Mouse (Mus musculus): ENCODE measurements at regions not wholly inside any gene's neighbourhood (a gene's known extent, or its start where the extent isn't known, plus 50 kb on each side); places are given as distances from the start of the nearest gene placed in this dataset.

DNA sequence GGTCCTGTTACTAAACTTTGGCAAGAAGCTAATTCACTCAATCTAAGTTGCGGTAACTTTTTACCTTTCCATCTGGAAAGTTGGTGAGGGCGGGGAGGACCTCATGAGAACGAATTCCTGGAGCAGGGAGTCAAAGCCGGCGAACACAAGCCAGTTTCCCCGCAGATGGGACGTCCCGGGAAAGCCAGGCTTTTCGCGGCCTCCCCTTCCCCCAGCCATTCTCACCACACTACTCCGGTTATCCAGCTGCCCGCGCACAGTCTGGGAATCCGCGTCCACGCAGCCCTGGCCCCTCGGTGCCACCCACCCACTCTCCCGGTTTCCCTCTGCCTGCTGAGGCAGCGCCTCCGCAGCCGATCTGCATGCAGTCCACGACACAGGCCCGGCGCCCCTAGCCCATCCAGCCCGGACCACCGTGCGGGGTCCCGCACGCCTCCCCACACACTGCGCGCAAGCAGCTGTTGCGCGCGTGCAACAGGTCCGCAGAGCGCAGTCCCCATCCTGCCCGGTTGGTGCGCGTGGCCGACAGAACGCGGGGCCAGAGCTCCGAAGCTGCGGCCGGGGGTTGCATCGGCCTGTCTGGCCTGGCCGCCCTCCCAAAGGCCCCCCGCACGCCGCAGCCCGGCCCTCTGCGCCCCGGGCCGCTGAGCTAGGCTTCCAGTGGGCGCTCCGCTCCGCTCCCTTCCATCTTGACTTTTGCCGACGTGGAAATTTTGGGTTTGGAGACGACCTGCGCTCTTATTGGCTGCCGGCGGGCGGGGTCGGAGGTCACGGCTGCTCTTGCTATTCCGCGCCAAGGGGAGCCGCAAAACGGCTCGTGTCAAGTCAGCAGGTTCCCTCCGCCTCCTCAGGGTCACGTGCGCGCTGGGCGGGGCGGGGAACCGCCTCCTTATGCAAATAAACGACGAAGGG lies 162.0 kb upstream of the Nfe2l3 start:
- DNase-seq (ENCODE audit: extremely low read depth, low read depth): peak; percentile 66

DNA sequence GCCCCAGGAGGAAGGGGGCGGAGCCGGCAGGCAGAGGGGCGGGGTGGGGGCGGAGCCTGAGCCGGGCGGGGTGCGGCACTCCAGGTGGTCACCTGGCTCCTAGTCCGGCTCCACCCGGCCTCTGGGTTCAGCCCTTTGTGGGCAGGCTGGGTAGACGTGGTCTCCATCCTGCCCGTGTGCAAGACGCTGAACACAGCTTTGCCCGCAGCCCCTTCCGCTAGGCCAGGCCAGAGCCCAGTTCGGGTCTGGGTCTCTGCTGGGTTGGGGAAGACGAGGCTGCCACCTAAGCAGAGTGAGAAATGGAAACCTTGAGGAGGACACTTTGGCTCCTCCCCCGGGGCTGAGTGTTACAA lies 161.4 kb upstream of the Nfe2l3 start:
- no peak for DNase-seq (ENCODE audit: extremely low read depth, low read depth)

DNA sequence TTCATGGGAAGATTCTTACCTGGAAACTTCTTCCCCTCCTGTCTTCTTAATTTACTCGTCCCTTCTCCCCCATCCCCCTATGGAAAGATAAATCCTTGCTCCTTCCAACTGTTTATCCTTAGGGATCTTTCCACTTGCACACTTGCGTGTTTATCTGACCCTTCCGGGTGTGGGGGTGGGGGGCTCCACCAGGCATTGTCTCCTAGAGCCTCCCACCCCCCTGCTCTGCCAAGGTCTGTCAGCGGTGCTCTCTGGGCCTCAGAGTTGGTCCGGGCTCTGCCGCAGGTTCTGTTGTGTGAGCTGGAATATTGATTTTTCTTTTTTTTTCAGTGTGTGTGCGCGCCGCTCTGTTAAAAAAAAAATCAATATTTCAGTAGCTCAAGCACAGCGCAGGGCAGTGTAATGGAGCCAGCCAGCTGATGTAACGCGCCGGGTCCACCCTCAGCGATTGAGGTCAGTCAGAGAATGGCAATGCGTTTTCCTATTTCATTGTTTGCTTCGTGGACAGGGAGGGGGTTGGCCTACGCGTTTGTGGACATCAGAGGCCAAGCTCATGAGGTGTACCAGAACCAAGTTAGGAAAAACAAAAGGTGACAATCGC lies 160.2 kb upstream of the Nfe2l3 start:
- no peak for DNase-seq (ENCODE audit: extremely low read depth, low read depth)

DNA sequence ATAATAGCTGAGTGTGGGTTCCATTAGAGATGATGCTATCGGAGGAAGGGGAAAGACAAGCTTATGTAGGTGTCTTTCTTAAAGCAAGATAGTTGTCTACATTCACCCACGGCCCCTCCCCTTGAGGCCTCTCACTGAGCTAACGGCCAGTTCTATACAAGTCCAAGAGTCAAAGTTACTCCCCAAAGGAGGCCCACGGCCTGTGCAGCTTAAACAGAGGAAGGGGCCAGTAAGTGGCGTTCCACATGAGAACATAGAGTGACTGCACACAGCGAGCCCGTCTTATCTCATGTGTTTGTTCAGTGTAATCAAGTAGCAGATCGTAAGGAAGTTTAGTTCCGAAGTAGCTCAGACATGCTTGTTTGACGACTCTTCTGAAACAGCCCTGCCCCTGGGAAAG lies 153.0 kb upstream of the Nfe2l3 start:
- no peak for DNase-seq (ENCODE audit: extremely low read depth, low read depth)

DNA sequence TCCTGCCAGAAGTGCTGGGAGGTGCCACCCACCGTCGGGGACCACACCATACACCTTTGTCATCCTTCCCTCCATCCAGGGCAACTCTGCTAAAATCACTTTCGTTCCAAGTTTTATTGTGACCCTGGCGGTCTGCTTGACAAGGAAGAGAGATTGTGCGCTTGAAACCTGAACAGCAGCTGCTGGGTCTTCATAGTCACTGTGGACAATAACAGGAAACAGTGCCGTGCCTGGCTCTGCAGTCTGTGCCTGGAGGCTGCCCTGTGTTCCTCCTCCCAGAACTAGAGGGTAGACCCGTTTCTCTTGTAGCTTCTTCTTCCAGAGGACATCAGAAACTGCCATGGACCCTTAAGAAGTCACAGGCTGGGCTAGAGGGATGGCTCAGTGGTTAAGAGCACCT lies 152.2 kb upstream of the Nfe2l3 start:
- no peak for DNase-seq (ENCODE audit: extremely low read depth, low read depth)

DNA sequence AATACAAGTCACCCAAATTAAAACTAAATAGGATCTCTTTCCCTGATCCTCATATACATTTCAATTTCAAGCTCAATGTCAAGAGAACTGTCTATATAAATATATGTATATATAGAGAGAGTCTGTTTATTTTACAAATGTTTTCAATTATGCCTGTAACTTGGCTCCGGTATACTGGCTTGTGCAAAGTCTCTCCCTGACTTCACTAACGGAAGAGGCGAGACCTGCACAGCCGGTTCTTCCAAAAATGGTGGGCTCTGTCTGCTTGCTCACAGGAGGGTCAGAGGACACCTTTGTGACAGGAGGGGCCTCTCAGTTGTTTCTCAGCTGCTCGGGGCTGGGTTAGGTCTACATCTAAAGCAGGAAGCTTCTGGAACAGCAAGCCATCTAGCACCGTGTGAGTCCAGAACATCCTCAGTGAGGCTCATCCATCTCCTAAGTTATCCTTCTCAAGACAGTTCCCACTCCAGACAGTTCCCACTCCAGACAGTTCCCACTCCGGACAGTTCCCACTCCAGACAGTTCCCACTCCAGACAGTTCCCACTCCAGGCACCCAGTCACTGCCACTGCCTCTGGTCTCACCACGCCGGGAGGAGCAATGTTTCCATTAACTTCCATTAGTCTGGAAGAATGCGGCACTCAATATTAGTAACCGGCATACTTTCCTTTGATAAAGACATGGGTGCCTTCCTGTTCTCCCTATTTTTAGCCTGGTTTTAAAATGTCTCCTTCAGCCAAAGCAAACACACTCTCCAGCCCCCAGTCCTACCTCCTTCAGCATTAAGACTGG lies 148.4 kb upstream of the Nfe2l3 start:
- DNase-seq (ENCODE audit: extremely low read depth, low read depth): no peak

DNA sequence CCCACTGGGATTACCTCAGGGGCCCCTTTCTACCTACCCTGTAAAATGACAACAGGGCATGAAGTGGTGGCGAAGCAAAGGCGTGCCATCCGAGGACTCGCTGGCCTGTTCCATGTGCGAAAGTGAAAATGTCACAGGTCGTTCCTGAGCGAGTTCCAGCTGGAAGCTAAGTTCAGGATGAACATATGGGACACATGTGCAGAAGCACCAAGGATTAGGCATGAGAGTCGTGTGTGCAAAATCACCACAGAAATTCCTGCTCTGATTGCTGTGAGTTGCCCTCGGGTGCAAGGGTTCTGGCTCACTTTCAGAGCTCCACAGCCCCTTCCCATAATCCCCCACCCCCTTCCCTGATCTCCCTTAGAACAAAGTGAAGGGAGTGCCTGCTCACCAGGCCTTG lies 147.6 kb upstream of the Nfe2l3 start:
- DNase-seq (ENCODE audit: extremely low read depth, low read depth): no peak

DNA sequence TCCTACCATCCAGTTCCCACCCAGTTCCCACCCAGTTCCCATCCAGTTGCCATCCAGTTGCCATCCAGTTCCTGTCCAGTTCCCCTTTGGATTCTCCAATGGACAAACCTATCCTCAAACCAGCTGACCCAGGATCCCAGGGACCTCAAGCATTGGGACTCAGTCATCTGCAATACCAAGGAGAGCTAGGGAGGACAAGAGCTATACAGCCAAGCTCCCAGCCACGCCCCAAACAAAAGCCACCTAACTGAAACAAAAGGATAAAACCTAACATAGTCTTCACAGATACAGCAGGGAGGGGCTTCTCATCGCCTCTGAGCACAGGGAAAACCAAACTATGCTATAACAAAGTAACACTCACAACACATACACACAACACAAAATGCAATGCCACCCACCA lies 145.6 kb upstream of the Nfe2l3 start:
- DNase-seq (ENCODE audit: extremely low read depth, low read depth): no peak

DNA sequence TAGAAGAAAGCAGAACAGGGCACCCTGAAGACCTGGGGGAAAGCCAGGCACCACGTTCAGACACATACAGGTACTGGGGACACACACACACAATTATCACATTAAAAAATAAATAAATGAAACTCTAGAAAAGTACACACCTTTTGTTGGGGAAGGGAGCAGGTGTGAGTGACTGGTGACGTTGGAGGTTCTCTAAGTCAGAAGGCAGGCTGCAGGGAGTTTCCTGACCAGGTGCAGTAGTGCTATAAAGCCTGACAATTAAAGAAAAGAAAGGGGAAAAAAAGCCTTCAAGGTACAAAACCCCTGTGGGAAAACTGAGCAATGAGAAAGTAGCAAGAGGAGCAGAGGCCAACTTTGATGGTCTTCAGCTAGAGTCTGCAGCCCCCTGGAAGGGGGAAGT lies 145.1 kb upstream of the Nfe2l3 start:
- DNase-seq (ENCODE audit: extremely low read depth, low read depth): no peak

DNA sequence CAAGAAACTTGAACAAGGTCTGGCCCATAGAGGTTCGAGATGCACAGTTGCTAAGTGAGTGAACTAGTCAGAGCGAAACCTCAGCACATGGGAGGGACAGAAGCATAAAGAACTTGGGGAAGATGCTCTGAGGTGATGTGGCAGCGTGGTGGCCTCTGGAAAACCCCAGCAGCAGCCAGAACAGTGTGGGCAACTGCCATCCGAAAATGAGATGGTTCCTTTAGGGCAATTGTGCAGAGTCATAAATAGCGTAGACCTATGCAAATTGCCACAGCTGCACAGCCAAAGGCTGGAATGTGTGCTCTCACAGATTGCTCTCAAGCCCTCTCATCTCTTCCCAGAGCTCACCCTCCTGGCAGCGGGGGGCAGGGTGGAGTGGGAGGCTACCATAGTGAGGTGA lies 144.7 kb upstream of the Nfe2l3 start:
- no peak for DNase-seq (ENCODE audit: extremely low read depth, low read depth)

DNA sequence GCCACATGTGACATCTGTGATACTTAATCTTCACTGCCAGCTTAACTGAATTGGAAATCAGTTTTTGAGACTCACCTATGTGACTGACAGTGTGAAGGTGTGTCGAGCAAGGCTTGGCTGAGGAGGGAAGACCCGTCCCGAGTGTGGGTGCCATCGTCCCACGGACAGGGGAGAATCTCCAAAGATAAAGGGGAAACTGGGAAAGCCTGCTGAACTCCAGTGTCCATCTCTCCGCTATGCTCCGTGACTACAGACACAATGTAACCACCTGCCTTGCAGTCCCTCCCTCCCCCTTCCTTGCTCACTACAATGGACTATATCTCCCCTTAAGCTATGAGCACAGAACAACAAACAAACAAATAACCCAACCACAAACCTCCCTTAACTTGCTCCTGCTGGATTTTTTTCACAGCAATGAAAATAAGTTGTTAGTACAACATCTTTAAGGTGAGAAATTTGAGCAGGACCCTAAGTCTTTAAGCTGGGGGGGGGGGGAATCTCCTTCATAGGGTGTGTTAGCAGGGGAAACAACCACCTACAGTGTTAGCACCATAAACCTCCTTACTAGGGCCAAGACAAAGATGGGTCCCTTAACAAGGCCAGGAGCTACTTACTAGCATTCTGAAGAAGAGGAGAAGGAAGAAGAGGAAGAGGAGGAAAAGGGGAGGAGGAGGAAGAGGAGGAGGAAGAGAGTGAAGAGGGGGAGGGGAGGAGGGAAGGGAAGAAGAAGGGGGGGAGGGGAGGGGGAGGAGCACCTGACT lies 144.0 kb upstream of the Nfe2l3 start:
- no peak for DNase-seq (ENCODE audit: extremely low read depth, low read depth)

DNA sequence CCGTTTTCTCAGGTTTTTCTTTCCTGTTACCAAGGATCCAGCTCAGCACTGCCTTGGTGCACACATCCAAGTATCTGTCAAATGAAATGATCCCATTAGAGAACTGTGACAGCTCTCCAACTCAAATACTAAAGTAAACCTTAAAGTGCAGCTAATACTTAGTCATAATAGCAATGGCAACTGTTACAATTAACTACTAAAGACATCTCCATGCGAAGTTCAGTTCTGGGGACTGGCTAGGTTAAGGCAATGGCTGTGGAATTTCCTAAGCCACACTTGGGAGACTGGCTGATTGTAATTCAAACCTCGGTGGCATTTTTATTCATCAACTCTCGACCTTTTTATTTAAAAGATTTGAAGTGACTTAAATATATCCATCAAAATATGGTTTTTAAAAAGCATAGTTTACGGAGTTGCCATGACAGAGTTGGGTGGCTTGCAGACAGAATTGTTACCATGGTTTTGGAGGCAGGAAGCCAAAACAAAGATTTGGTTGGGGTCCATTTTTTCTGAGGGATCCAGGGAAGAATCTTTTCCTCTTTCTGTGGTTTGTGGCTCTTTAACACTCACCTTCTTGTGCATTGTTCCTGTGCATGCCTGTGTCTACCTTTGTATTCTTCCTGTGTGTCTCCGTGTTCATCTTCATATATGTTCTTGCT lies 143.3 kb upstream of the Nfe2l3 start:
- no peak for DNase-seq (ENCODE audit: extremely low read depth, low read depth)

DNA sequence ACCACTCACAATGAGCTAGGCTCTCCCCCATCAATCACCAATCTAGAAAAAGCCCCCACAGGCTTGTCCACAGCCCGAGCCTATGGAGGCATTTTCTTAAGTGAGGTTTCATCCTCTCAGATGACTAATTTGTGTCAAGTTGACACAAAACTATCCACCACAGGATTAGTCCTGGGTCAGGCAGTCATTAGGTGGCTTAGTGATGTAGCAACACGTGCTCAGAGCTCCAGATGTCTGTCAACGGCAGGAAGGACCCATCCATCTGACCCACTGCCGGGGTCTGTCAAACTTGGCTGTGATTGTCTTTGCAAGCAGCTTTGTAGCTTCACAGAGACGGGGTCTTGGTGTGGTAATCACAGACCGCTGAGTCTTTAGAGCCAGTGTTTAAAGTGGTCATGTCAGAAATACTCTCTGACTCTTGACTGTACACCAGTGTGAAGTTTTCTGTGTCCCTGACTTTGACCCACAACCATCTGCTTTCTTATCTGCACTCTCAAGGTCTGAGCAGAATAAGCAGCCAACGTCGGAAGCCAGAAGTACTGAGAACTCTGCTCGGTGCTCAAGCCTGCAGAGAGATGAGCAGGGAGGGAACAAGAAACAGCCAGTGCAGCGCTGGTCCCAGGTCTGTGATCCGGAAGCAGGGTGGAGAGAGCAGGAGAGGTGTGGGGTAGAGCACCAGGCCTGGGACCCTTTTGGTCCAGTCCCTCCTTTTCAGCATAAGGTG lies 131.6 kb upstream of the Nfe2l3 start:
- DNase-seq (ENCODE audit: extremely low read depth, low read depth): no peak

DNA sequence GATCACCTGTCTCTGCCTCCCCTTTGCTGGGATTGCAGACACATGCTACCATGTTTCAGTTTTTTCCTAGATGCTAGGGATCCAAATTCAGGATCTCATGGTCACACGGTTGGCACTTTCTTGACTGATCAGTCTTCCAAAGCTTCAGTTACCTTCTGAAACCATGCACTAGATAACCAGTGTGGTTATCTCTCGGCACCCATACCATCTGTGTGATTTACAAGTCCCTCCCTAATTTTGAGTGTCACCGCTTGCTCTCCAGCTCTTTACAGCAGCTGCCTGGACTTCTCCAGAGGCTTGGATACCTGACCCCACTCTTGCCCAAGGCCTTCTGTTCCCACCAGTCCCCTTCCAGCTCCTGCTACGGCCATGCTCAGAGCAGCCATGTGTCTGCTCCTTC lies 130.6 kb upstream of the Nfe2l3 start:
- DNase-seq (ENCODE audit: extremely low read depth, low read depth): no peak

DNA sequence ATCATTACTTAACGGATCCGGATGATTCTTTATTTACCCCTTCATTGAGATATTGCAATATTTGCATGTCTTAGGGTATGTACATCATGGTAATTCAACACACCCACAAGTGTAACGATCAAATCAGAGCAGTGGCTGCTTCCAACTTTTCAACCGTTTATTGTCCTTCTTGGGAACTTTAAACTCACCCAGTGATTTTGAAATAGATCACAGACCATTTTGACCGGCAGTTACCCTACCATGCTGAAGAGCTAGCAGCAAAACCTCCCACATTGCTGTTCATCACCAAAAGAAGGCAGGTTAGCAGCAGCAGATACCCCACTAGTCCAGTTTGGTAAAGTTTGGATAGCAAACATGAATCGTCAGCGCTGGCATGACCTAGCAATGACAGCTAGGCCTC lies 130.2 kb upstream of the Nfe2l3 start:
- no peak for DNase-seq (ENCODE audit: extremely low read depth, low read depth)

DNA sequence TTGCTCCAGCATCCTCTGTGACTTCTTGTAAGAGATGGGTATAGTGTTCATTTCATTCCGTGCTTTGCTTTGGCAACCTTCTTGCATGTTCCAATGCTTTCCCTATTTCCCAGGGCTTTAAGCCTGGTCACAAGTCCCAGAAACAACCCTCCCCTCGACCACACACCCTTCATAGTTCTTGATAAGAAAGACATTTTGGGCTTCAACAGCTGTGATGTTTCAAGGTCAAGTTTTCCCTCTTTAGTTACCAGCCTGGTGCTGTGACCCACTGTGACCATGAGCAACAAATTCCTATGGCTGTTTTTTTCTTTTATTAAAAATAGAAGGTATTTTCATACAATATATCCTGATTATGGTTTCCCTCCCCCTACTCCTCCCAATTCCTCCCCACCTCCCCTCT lies 114.1 kb upstream of the Nfe2l3 start:
- no peak for DNase-seq (ENCODE audit: extremely low read depth, low read depth)

DNA sequence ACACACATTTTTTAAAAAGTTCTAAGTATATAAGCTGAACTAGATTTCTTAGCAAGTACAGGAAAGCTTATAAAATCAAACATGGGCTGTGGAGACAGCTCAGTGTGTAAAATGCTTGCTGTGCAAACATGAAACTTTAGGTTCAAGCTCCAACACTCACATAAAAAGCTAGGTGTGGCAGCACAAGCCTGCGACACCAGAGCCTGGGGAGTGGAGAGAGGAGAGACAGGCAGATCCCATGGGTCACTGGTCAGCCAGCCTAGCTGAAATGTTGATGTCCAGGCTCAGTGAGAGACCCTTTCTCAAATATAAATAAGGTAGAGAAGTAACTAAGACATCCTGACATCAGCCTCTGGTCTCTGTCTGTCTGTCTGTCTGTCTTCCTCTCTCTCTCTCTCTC lies 112.5 kb upstream of the Nfe2l3 start:
- no peak for DNase-seq (ENCODE audit: extremely low read depth, low read depth)

DNA sequence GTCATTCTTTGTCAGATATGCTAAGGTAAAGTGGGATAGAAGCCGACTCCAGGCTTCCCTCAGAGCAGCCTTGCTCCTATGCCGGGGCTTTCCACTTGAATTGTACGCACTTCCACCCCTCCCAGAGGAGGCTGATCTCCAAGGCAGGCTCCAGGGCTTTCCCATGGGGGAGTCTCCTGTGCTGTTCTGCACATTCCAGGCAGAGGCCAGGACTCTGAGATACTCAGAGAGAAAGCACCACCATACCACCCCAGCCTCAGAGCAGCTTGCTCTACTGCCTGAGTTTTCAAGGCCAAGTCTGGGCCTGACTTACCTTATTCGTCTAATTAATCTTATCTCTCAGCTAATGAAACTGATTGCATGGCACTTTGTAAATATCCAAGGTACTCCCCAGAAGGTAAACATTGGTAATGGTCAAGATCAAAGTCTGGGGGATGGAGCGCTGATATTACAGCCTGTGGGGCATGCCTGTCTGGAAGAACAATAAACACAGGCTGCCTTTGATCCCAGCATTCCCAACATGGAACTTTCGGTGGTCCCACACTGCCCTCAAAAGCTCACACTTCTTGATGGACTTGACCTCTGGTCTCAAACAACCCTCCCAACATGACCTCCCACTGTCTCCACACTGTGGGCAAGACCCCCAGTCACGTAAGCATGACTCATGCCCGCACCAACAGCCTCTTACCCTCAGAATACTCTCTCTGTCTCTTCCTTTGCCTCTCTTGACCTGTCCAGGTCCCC lies 111.6 kb upstream of the Nfe2l3 start:
- no peak for DNase-seq (ENCODE audit: extremely low read depth, low read depth)

DNA sequence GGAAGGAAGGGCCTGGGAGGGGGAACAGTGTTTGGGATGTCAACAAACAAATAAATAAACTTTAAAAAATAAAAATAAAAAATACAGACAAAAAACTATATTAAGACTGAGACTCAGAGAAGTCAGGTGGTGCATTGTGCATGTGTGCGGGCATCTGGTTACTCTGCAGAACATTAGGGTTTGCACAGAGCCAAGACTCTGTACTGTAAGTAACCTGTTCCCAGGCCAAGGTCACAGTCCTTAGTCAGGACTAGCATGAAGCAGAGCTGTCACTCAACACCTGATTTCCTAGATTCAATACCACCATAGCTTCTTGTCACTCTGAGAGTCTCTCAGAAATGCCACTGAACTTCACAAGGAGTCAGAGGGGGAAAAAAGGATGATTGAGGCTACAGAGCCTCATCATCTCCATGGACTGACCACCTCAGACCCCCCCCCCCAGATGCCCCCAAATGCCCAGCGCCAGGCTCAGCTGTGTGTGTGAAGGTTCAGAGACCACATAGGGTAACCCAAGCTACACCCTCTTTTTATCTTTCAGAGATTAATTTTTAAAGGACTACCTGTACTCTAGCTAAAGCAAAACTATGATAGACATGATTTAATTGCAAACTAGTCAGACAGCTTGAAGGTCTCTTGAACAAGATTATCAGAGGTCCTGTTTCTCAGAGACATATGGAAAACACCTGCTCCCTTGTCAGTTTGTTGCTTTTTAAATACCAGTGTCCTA lies 106.2 kb upstream of the Nfe2l3 start:
- no peak for DNase-seq (ENCODE audit: extremely low read depth, low read depth)

Measured in MEL-GATA-1-ER (cell line).